Mouse (Mus musculus) spleen, postnatal 36 days (tissue): ENCODE results near the gene Gpam.
"Not testable (repeated sequence)": the region's sequence is repeated elsewhere in the genome, so short reads cannot be mapped to it uniquely, and the experiment has no call there.

Experiments
- DNase-seq, 2 experiments: peaks; one replicate each; pipeline ENCODE4 v3.0.0; 2022; ENCODE audit warnings: low spot score in 2 of 2, mixed read lengths in 1 of 2

The Gpam gene

GRCm38 (mm10) chr19:55127072-55127718 is at the start of gene Gpam:
TSS of gene Gpam (minus strand) at chr19:55127238.
- no peak for DNase-seq

DNA sequence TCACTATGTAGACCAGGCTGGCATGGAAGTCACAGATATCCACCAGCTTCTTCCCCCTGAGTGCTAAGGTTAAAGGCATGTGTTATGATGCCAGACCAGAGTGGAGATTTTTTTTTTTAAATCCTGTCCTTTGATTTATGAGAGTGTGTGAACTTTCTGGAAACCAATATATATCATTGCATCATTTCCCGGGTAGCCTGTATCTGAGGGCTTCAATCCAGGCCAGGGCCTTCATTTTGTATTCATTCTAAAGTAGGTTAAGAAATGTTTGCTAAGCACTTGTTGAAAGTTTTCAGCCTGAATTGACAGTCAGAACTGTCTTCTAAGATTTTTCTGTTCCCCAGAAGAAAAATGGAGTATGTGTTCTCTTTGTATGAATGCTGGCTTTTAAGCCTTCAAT is 44.5 kb upstream of the Gpam start:
- DNase-seq, result no peak

DNA sequence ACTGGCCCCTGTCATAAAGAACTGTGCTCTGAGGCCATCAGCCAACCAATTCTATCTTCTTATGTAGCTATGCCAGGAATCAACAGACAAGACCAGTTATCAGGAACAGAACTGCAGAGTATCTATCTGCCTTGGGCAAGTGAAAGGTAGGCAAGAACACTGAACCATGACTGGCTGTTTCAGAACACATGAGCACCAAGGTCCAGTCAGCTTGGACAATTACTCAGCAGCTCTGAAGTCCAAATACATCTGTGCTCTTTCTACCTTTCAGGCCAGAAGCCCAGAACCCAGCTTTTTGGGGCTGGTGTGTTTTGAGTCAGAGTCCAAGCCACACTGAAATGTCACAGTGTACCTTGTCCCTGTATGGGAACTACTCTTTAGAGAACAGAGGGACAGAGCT is 43.4 kb upstream of the Gpam start:
- no peak for DNase-seq

DNA sequence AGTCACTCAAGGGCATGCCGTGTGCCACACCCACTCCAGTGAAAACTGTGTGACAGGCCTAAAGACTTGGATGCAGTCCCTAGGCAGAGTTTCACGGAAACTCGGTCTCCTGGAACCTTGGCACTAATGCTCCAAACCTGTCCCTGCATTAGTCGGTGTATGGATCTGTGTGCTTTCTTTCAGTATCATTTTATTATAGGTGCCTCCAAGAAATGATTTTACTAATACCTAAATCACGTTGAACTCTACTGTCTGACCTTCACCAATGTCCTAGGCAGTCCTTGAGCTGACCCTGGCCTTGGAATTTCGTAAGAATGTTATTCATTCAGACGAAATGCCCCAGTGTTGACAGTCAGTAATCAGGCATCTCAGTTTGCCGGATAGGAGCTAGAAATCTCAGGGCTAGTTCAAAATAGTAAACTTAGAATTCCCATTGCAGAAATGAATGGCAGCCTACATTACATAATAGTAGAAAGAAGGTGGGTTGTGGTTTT is 42.2 kb upstream of the Gpam start:
- not testable (repeated sequence) for DNase-seq

GRCm38 (mm10) chr19:55168360-55168759 is 41.3 kb upstream of the Gpam start:
- no peak for DNase-seq

- DNase-seq, result no peak
Measured at GRCm38 (mm10) chr19:55167741-55168140, 40.7 kb upstream of the Gpam start.

GRCm38 (mm10) chr19:55166741-55167140 is 39.7 kb upstream of the Gpam start:
- no peak for DNase-seq

DNA sequence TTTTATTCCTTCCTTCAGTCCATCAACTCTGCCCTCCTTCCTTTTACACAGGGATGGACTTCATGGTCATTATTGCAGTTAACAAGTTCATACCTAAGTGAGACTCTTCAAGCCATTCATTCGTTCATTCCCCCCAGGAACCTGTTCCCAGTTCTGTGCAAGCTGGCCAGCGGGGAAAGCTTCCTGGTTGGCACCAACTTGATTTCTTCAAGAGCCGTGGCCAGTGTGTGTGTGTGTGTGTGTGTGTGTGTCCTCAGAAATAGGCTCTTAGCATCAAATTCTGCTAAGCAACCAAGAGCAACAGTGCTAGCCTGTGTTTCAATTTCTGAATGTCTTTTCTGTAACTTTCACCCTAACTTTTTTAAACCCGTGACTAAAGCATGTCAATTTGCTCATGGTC is 38.9 kb upstream of the Gpam start:
- no peak for DNase-seq

DNA sequence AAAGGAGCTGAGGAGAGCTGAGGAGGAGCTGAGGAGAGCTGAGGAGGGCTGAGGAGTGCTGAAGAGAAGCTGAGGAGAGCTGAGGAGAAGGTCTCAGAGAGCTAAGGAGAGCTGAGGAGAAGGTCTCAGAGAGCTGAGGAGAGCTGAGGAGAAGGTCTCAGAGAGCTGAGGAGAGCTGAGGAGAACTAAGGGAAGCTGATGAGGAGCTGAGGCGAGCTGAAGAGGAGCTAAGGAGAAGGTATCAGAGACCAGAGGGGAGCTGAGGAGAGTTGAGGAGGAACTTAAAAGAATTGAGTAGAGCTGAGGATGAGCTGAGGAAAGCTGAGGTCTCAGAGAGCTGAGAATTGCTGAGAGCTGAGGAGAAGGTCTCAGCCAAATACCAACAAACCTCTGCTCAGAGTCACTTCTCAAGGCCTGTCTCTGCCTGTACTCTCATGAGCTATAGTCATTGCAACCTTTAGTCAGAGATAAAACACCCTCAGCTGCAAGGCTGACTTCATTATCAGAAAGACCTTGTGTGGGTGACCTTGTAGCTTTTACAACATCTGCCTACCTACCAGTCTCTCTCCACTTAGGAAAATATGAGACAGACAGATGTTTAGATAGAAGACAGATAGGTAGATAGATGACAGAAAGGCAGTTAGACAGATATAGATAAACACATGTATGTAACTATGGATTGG is 38.3 kb upstream of the Gpam start:
- no peak for DNase-seq

- DNase-seq, result no peak
Measured at GRCm38 (mm10) chr19:55164162-55164561, 37.1 kb upstream of the Gpam start.

DNA sequence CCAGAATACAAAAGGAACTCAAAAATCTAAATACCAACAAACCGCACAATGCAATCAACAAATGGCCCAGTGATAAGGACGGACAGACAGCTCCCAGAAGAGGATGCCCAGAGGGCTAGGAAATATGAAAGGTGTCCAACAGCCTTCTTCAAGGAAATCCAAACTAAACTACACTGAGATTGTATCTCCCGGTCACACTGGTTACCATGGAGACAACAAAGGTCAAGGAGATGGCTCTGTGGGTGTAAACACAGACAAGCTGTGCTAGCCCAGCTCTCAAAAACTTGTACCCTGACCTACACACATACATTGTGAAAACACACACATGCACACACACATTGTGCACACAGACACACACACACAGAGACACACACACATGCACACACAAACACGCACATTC is 35.2 kb upstream of the Gpam start:
- DNase-seq, result no peak

DNA sequence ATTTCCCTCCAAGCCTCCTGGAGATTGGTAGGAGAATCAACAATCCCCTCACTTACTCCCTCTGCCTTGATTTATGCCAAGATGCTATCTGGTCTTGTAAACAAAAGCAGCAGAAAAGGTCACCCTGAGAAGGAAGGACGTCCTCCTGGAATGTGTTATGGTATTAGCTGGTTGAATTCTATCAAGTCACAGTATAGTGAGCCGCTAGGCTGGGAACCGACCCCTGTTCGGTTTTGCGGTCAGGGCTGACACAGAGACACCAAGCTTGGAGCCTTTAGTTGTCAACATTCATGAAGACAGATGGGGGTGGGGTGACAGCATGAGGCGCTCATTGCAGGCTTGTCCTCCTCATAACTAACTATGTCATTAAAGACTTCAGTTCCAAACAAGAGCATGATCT is 32.8 kb upstream of the Gpam start:
- DNase-seq, result no peak

DNA sequence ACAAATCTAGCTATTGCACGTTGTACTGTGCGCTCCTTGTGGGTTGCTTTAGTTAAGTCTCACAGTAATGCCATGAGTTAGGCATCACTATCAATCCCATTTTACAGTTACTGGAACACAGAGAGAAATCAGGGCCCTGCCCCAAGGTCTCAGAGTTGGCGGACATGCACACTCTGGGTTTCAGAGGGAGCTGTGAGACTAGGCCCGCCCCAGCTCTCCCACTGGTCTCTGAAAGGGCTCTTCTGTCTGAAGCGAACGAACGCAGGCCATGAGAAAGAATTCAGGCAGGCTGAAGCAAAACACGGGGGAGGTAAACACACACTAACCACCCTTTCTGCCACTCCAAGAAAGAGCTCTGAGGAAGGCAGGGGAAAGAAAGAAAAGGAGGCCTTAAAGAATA is 31.6 kb upstream of the Gpam start:
- no peak for DNase-seq

- no peak for DNase-seq
Measured at GRCm38 (mm10) chr19:55157029-55157428, 30.0 kb upstream of the Gpam start.

DNA sequence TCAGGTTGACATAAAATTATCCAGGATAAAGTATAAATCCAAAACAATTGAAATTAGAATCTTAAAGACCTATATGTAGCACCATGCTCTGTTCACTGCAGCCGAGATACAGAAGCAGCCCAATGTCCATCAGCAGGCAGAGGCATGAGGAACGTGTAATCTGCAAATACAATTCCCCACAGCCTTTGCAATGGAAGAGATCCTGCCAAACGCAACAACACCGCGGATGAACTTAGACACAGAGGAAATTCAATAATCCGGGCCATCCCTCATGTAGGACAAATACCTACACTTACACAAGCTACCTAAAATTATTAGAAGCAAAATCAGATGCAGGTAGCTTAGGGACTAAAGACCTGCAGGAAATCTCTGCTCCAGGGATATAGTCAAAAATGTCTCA is 25.9 kb upstream of the Gpam start:
- no peak for DNase-seq

- not testable (repeated sequence) for DNase-seq
Measured at GRCm38 (mm10) chr19:55152274-55152673, 25.2 kb upstream of the Gpam start.

GRCm38 (mm10) chr19:55149646-55150045 is 22.6 kb upstream of the Gpam start:
- no peak for DNase-seq

DNA sequence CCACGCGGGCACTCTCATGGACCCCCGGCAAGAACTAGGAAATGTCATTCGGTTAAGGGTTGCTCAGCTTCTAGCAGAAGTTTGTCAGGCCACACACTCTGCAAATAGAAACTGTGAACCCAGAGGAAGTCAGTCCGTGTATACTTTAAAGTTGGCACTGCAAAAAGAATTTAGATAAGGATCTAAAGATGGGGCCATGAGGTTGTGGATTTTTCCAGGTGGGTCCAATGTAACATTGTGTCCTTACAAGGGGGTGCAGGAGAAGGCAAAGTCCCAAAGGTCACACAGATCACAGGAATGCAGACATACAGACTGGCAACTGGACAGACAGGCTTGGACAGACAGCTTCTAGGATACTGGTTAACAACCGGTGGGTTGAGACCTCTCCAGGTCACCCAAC is 21.1 kb upstream of the Gpam start:
- DNase-seq, result no peak

- DNase-seq, result no peak
Measured at GRCm38 (mm10) chr19:55147568-55147967, 20.5 kb upstream of the Gpam start.

- no peak for DNase-seq
Measured at GRCm38 (mm10) chr19:55145136-55145535, 18.1 kb upstream of the Gpam start.

- DNase-seq, result no peak
Measured at GRCm38 (mm10) chr19:55144691-55145090, 17.7 kb upstream of the Gpam start.

GRCm38 (mm10) chr19:55143391-55144300 is 16.6 kb upstream of the Gpam start:
- DNase-seq, result no peak
